Mouse (Mus musculus): ENCODE results near the gene Avil. TPM values are rescaled to one million over a fixed set of nuclear protein-coding genes. Genes with fewer than 3 reads are reported as not detected.

Avil gene
- polyA plus RNA-seq, 1 experiment from 2014 or later = 0.29 TPM

DNA sequence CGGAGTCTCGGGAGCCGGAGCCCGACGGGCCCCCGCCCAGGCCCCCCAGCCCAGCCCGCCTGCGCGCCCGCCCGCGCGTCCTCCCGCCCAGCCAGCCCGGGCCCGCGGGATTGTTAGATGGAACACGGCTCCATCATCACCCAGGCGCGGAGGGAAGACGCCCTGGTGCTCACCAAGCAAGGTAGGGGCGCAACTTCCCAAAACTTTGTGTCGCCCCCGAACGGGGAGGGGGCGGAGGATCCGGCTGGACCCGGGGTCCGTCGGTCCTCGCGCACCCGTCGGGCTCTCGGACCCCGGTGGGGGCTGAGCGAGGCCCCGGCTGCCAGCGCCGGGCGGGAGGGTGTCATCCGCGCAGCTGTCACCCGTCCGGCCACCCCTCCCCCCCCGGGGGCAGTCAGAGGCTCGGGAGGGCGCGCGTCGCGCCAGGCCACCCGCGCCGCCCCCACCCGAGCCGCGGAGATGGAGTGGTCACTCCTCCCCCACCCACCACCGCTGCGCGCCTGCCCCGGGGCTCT lies 21.3 kb upstream of the Avil start:
- H3K4me1 ChIP-seq (replicated peaks; ENCODE audit: control insufficient read depth, insufficient read depth, low read length) = peaks cover 16% of the 10 kb centered on the region
- H3K4me2 ChIP-seq (replicated peaks; ENCODE audit: low read depth, low read length) = peak overlapping the region; percentile 85
- peak; percentile 65 for DNase-seq (ENCODE audit: low spot score)
- 0% methylated on average over 10 of the region's 62 CpGs for WGBS
- peak; percentile 38 for ATAC-seq (ENCODE audit: low FRiP score)
- H3K36me3 ChIP-seq (ENCODE audit: control insufficient read depth, insufficient read depth, low read length) = no peaks in the 10 kb centered on the region
- peak overlapping the region; percentile 100 for H3K4me3 ChIP-seq (ENCODE audit: low read depth, low read length)
- H3K27ac ChIP-seq (ENCODE audit: low read depth, low read length) = peak overlapping the region; percentile 99
- H3K9ac ChIP-seq (ENCODE audit: low read depth, low read length) = peak overlapping the region; percentile 70
- H3K9me3 ChIP-seq (ENCODE audit: control insufficient read depth, low read length) = no peaks in the 10 kb centered on the region
- peaks cover 4% of the 10 kb centered on the region for H3K27me3 ChIP-seq (ENCODE audit: control insufficient read depth, insufficient read depth, low read length)

DNA sequence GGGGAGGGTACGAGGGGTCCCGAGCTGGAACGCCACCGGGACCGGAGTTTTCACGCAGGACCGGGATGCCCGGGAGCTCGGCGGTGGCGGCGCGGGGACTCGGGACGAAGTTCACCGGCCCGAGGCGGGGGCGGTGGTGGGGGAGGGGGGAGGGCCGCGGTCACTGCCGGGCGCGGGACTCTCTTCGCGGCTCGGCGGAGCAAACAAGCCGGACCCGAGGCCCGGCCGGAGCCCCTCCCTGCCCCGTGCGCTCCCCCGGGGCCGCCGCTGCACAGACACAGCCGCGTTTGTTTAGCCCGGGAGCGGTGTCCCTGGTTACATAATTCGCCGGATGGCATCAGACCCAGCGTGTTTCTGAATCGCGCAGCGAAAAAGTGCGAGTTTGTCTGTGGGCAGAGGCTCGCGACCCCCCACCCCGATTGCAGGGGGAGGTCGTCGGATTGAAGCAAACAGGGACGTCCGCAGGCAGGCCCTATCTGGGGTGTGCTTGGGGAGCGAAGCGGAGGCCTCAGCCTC lies 20.8 kb upstream of the Avil start:
- ATAC-seq (ENCODE audit: low FRiP score) (peak; percentile 6; the same call in 1 of the 2 replicates), DNase-seq (ENCODE audit: low spot score) (no peak)
- Histone ChIP-seq H3K27me3 (ENCODE audit: control insufficient read depth, insufficient read depth, low read length) (peaks cover 4% of the 10 kb centered on the region), H3K4me2 (replicated peaks; ENCODE audit: low read depth, low read length) (peak overlapping the region; percentile 85), H3K36me3 (ENCODE audit: control insufficient read depth, insufficient read depth, low read length) (no peaks in the 10 kb centered on the region), H3K9ac (ENCODE audit: low read depth, low read length) (peak overlapping the region; percentile 70), H3K9me3 (ENCODE audit: control insufficient read depth, low read length) (no peaks in the 10 kb centered on the region), H3K4me1 (replicated peaks; ENCODE audit: control insufficient read depth, insufficient read depth, low read length) (peaks cover 18% of the 10 kb centered on the region), H3K27ac (ENCODE audit: low read depth, low read length) (peak overlapping the region; percentile 99), H3K4me3 (ENCODE audit: low read depth, low read length) (peak overlapping the region; percentile 100)
- WGBS = under 1% methylated on average over 52 of the region's 57 CpGs

DNA sequence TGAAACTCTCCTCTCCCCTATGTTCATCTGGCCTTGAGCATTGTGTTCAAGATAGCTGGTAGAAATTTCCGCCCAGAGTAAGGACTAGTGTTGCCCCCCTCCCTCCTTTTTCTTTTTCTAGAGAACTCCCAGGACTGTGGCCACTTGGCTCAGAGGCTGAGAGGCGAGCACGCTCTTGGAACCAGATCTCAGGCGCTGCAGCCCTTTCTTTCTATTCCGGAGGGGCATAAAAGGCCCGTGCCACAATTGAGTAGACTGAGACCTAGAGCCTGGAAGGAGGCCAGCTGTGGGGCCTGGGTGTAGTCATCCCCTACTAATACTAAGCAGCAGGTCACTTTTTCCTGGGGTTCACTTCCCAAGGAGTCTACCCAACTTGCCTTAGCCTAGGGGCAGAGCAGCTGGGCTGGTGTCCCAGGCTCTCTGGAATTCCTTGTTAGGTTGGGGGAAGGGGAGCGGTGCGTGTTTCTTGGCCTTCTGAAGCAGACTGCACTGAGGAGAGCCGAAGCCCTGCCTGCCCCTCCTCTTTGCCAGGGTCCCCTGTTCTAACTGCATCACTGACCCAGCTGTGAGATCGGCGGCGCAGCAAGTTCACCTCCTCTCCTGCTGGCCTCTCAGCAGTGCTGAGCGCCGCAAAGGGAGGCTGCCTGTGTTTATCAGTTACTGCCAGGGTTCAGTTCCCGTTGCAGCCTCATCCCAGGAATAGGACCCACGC lies 20.1 kb upstream of the Avil start:
- ATAC-seq (ENCODE audit: low FRiP score) = peak; percentile 6; the same call in 1 of the 2 replicates
- peaks cover 18% of the 10 kb centered on the region for H3K4me1 ChIP-seq (replicated peaks; ENCODE audit: control insufficient read depth, insufficient read depth, low read length)
- WGBS = under 1% methylated on average over 16 of the region's 16 CpGs

DNA sequence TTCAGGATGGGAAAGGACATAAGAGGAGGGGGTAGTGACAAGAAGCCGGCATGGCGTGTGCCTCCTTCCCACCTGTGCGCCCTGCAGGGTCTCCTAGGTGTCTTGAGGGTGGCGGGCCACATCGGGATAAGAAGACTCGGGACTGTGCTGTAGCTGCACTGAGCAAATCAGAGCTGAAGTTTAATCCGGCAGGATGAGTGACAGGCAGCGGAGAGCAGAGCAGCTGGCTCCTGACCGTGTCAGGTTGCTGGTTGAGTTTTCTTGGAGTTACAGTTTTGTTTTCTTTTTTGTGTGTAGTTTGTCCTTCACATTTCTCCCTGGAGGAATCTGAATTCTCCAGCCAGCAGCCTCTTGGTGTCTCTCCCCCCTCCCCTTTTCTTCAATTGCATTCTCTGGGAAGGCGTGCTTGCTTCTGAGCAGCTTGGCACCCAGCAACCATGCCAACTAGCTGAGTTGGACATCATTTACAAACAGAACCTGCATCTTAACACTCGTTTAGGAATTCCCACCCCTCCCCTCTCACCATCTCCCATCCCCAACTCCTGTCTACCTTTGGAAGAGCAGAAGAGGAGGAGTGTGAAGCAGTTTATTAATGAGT lies 19.5 kb upstream of the Avil start:
- Histone ChIP-seq H3K9me3 (ENCODE audit: control insufficient read depth, low read length) (no peaks in the 10 kb centered on the region), H3K9ac (ENCODE audit: low read depth, low read length) (peak overlapping the region; percentile 70), H3K4me1 (replicated peaks; ENCODE audit: control insufficient read depth, insufficient read depth, low read length) (peaks cover 18% of the 10 kb centered on the region), H3K4me2 (replicated peaks; ENCODE audit: low read depth, low read length) (peak overlapping the region; percentile 85), H3K27ac (ENCODE audit: low read depth, low read length) (peak overlapping the region; percentile 99; the same call in 1 of the 2 replicates), H3K27me3 (ENCODE audit: control insufficient read depth, insufficient read depth, low read length) (peaks cover 2% of the 10 kb centered on the region), H3K4me3 (ENCODE audit: low read depth, low read length) (peak overlapping the region; percentile 100), H3K36me3 (ENCODE audit: control insufficient read depth, insufficient read depth, low read length) (no peaks in the 10 kb centered on the region)
- 8% methylated on average over 11 of the region's 11 CpGs for WGBS
- DNase-seq (ENCODE audit: low spot score) = no peak
- ATAC-seq (ENCODE audit: low FRiP score) = no peak

More for the DNA sequence above, 20.1 kb upstream of the Avil start:
- Histone ChIP-seq H3K9ac (ENCODE audit: low read depth, low read length) (peak overlapping the region; percentile 70), H3K36me3 (ENCODE audit: control insufficient read depth, insufficient read depth, low read length) (no peaks in the 10 kb centered on the region), H3K4me2 (replicated peaks; ENCODE audit: low read depth, low read length) (peak overlapping the region; percentile 85), H3K9me3 (ENCODE audit: control insufficient read depth, low read length) (no peaks in the 10 kb centered on the region), H3K27ac (ENCODE audit: low read depth, low read length) (peak overlapping the region; percentile 99), H3K4me3 (ENCODE audit: low read depth, low read length) (peak overlapping the region; percentile 100), H3K27me3 (ENCODE audit: control insufficient read depth, insufficient read depth, low read length) (peaks cover 4% of the 10 kb centered on the region)
- DNase-seq (ENCODE audit: low spot score) = peak; percentile 70

DNA sequence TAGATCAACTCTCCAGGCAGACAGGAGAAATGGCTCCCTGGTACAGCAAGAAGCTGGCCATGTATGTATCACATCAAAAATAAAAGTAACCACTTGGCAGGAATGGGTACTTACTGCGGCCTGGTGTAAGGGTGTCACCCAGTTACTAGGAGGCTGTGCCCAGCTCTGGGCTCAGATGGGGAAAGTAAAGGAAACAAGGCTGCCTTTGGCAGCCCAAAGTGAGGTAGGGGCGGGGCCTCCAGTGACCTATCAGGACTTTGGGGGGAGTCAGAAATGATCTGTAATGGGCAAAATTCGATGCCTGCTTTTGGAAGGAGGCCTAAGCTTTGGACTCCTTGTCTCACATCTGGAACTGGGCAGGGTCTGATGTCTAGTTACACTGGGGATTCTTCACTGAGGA lies 18.8 kb upstream of the Avil start:
- Histone ChIP-seq H3K4me1 (replicated peaks; ENCODE audit: control insufficient read depth, insufficient read depth, low read length) (peaks cover 18% of the 10 kb centered on the region), H3K27me3 (ENCODE audit: control insufficient read depth, insufficient read depth, low read length) (no peaks in the 10 kb centered on the region), H3K4me3 (ENCODE audit: low read depth, low read length) (no peak overlapping the region), H3K9ac (ENCODE audit: low read depth, low read length) (no peak overlapping the region), H3K9me3 (ENCODE audit: control insufficient read depth, low read length) (no peaks in the 10 kb centered on the region), H3K36me3 (ENCODE audit: control insufficient read depth, insufficient read depth, low read length) (no peaks in the 10 kb centered on the region), H3K27ac (ENCODE audit: low read depth, low read length) (no peak overlapping the region), H3K4me2 (replicated peaks; ENCODE audit: low read depth, low read length) (peak overlapping the region; percentile 85; the same call in 1 of the 2 replicates)
- DNase-seq (ENCODE audit: low spot score) (no peak), ATAC-seq (ENCODE audit: low FRiP score) (no peak)
- WGBS = 72% methylated on average over 3 of the region's 3 CpGs

DNA sequence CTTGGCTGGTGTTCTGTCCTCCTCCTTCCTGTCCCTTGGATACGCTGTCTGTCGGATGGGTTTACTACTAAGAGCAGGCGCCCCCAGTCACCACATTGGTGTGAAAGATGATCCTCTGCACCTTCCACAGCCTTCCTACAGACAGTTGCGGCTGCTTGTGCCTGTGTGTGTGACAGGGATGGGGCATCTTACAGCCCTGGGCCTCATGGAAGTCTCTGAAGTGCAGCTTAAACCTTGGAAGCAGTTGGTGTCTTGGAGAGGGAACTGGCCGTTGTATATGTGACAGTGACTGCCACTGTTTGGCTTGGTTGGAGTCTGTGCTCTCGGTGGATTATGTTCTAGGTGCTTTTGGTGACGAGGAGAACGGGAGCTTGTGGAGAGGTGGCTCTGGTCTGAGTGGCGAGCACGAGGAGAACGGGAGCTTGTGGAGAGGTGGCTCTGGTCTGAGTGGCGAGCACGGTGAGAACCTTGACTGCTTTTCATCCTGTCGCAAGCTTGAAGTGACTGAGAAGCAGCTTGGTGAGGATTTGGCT lies 17.2 kb upstream of the Avil start:
- Histone ChIP-seq H3K27me3 (ENCODE audit: control insufficient read depth, insufficient read depth, low read length) (no peaks in the 10 kb centered on the region), H3K9ac (ENCODE audit: low read depth, low read length) (no peak overlapping the region)

DNA sequence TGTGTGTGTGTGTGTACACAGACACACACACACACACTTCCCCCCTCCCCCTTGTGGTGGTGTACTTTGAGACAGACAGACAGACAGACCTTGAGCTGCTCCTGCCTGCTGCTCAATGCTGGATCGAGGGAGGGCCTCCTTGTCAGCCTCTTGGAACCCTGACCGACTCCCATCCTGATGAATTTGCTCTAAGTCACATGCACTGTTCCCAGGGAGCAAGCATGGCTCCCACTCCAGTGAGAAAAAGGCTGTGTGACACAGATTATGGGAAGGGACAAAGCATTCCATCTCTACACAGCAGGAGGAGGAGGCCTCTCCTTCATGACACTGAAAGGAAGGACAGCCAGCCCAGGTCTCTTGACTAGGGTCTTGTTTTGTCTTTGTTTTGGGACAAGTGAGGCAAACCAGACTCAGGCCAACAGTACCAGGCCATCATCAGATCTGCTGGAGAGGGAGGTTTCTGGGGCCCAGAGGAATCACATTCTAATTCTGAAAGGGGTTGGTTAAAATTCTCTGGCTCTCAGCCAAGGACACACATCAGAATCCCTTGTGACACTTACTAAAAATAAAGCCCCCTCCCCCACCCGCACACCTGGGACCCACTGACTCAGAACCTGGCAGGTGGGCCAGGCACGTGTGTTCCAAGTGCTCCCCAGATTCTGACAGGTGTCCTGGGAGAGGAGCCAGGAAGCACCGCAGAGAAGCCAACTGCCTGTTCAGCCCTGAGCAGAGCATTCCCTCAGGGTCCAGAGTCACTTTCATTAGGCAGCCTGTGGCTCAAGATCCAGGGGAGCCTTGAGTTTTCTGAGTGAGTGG lies 16.1 kb upstream of the Avil start:
- Histone ChIP-seq H3K9me3 (ENCODE audit: control insufficient read depth, low read length) (no peaks in the 10 kb centered on the region), H3K4me3 (ENCODE audit: low read depth, low read length) (no peak overlapping the region), H3K27ac (ENCODE audit: low read depth, low read length) (no peak overlapping the region), H3K4me2 (replicated peaks; ENCODE audit: low read depth, low read length) (no peak overlapping the region), H3K9ac (ENCODE audit: low read depth, low read length) (no peak overlapping the region), H3K4me1 (replicated peaks; ENCODE audit: control insufficient read depth, insufficient read depth, low read length) (peaks cover 18% of the 10 kb centered on the region), H3K27me3 (ENCODE audit: control insufficient read depth, insufficient read depth, low read length) (no peaks in the 10 kb centered on the region), H3K36me3 (ENCODE audit: control insufficient read depth, insufficient read depth, low read length) (no peaks in the 10 kb centered on the region)
- DNase-seq (ENCODE audit: low spot score) (no peak), ATAC-seq (ENCODE audit: low FRiP score) (no peak)
- 45% methylated on average over 5 of the region's 5 CpGs for WGBS

More for the DNA sequence above, 17.2 kb upstream of the Avil start:
- WGBS = 67% methylated on average over 14 of the region's 14 CpGs
- peaks cover 18% of the 10 kb centered on the region for H3K4me1 ChIP-seq (replicated peaks; ENCODE audit: control insufficient read depth, insufficient read depth, low read length)
- no peak overlapping the region for H3K4me3 ChIP-seq (ENCODE audit: low read depth, low read length)
- no peak for DNase-seq (ENCODE audit: low spot score)
- no peaks in the 10 kb centered on the region for H3K36me3 ChIP-seq (ENCODE audit: control insufficient read depth, insufficient read depth, low read length)
- no peaks in the 10 kb centered on the region for H3K9me3 ChIP-seq (ENCODE audit: control insufficient read depth, low read length)
- no peak overlapping the region for H3K4me2 ChIP-seq (replicated peaks; ENCODE audit: low read depth, low read length)
- ATAC-seq (ENCODE audit: low FRiP score) = no peak
- no peak overlapping the region for H3K27ac ChIP-seq (ENCODE audit: low read depth, low read length)

DNA sequence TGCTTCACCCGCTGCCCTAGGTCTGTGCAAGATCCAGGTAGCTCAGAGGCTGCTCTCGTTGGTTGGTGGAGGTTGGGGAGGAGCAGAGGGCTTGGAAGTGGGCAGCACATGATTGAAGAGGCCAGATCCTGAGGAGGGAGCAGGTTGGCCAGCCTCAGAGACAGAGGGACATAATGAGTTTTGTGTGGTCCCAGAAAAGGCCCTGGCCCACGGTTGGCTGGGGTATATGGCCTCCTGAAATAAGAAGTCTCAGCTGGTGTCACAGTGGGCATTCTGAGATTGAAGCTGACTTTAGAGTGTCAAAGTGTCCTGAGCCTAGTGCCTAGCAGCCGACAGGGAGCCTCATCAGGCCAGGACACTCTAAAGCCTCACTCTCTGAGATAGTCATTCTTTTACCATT lies 15.4 kb upstream of the Avil start:
- Histone ChIP-seq H3K27me3 (ENCODE audit: control insufficient read depth, insufficient read depth, low read length) (no peaks in the 10 kb centered on the region), H3K4me1 (replicated peaks; ENCODE audit: control insufficient read depth, insufficient read depth, low read length) (peaks cover 18% of the 10 kb centered on the region), H3K36me3 (ENCODE audit: control insufficient read depth, insufficient read depth, low read length) (no peaks in the 10 kb centered on the region), H3K4me2 (replicated peaks; ENCODE audit: low read depth, low read length) (no peak overlapping the region), H3K9ac (ENCODE audit: low read depth, low read length) (no peak overlapping the region), H3K9me3 (ENCODE audit: control insufficient read depth, low read length) (no peaks in the 10 kb centered on the region), H3K27ac (ENCODE audit: low read depth, low read length) (no peak overlapping the region), H3K4me3 (ENCODE audit: low read depth, low read length) (no peak overlapping the region)
- ATAC-seq (ENCODE audit: low FRiP score) (no peak), DNase-seq (ENCODE audit: low spot score) (no peak)
- 79% methylated on average over 4 of the region's 4 CpGs for WGBS
